Mouse (Mus musculus) forebrain, embryonic 15.5 days (tissue): Measurements from ENCODE around the gene Csnk1d. TPM values are rescaled to one million over a fixed set of nuclear protein-coding genes. Genes with fewer than 3 reads are reported as not detected.

Experiments used
- ATAC-seq: fragments of 200-750 bp; cut with Nextera tagmentation; replicated peaks from 2 replicates; pipeline ENCODE4 v1.8.0; 2017; ENCODE audit warnings: mild to moderate bottlenecking, moderate TSS enrichment, moderate library complexity
- H3K27ac ChIP-seq: fragments of 300-500 bp; sonication (generic); replicated peaks from 2 replicates; pipeline ENCODE4 v1.5.1; 2015; ENCODE audit warnings: mild to moderate bottlenecking, inconsistent platforms
- H3K27me3 ChIP-seq: fragments of 300-500 bp; sonication (generic); 2 replicates; pipeline ENCODE4 v1.6.1; 2015; ENCODE audit warnings: inconsistent platforms
- H3K36me3 ChIP-seq: fragments of 300-500 bp; sonication (generic); 2 replicates; pipeline ENCODE4 v1.6.1; 2015; ENCODE audit warnings: mild to moderate bottlenecking, inconsistent platforms
- H3K4me1 ChIP-seq: fragments of 300-500 bp; sonication (generic); 2 replicates; pipeline ENCODE4 v1.6.1; 2015; ENCODE audit warnings: inconsistent platforms
- H3K4me2 ChIP-seq: fragments of 300-500 bp; sonication (generic); replicated peaks from 2 replicates; pipeline ENCODE4 v1.6.1; 2015; ENCODE audit warnings: mild to moderate bottlenecking, inconsistent platforms
- H3K4me3 ChIP-seq: fragments of 300-500 bp; sonication (generic); 2 replicates; pipeline ENCODE4 v1.5.1; 2015; ENCODE audit warnings: mild to moderate bottlenecking, inconsistent platforms
- H3K9ac ChIP-seq: fragments of 300-500 bp; sonication (generic); replicated peaks from 2 replicates; pipeline ENCODE4 v1.6.1; 2015; ENCODE audit warnings: mild to moderate bottlenecking, inconsistent platforms
- H3K9me3 ChIP-seq: fragments of 300-500 bp; sonication (generic); 2 replicates; pipeline ENCODE4 v1.6.1; 2016; ENCODE audit warnings: inconsistent platforms
- WGBS: fragments of 180-500 bp; shearing (Covaris S2); methylation state at CpG from one replicate; pipeline ENCODE4 v1.1.7; 2015; ENCODE audit warnings: mixed read lengths; 5-methylcytosine and 5-hydroxymethylcytosine counted together
- polyA plus RNA-seq: library from polyadenylated mRNA; unstranded; fragments of >200 nt; fragmentation: Nextera tagmentation; extraction: Ambion mirVana; gene quantifications from 2 replicates; pipeline ENCODE4 v1.2.1, GENCODE M21; 2015

Csnk1d gene
- polyA plus RNA-seq, 1 experiment from 2014 or later: 157 TPM

DNA sequence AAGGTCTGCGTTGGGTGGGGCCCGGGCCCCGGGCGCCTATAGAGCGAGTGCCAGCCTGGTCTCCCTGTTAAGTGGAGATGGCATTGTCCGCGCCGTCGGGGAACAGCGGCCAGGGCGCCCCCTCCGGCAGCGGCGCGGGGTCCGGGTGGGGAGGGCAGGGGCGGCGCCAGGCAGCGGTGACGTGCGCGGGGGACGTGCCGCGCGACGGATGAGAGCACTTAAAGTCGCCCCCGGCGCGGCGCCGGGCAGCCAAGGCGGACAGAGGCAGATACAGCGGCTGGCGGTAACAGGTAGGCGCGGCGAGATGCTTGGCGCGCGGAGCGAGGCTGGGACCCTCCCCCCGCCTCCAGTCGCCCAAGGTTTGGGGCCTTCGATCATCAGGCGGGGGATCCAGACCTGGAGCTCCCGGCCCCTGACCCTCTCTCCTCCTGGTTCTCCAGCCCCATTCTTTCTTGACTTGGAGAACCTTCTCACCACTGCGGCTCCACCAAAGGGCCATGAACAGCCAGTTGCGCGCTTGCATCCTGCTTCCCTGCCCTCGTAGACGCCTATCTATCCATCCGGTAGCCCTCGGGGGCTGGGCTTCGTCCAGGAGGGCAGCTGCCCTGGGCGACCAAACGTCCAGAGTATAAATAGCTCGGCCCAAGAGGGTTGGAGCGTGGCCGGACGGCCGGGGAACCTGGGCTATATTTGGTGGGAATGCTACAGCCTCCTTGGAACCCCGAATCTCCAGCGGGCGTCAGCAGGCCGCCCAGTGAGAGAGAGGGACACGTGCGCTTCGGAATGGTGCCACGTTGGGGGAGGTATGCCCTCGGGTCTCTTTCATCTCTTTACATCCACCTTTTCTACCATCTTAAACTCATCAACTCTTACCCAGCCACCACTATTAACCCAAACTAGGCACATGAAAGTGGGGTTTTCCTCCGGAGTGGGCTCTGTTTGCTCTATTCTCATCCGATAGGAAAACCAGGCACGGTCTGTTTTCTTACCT lies 42.0 kb downstream of the Csnk1d start:
- 0 out of 2 replicates have a peak, but pooled peaks have one; percentile 10 for ATAC-seq

DNA sequence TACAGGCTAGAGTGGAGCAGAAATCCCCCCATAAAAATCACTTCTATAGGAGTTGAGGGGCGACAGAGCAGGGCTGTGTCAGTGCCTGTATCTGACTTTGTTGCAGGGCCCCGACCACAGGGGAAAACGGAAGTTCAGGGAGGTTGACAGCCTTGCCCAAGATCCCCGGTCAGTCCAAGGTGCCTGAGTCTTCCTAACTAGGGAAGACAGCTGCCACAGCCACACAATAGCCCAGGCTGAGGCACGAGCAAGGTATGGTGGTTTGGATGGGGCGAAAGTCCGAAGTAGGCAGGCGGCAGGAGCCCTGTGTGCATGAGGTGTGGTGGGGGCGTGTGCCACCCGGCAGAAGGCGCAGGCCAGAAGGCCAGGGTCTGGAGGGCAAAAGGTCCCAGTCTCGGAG lies 42.8 kb downstream of the Csnk1d start, which contains the start of gene Slc16a3:
Slc16a3 (plus strand) TSS at position 153 of the 400 bp plus-strand sequence.
- no peak within 1 kb of the TSS for H3K27ac ChIP-seq
- peak within 1 kb of the TSS; percentile 32; the same call in 1 of the 2 replicates for H3K9ac ChIP-seq
- WGBS: 41% methylated on average over 12 of the region's 12 CpGs
- ATAC-seq: no peak
- peak within 1 kb of the TSS; percentile 53 for H3K4me2 ChIP-seq
- no peaks in the 10 kb centered on the region for H3K36me3 ChIP-seq
- peaks cover 25% of the 10 kb centered on the region for H3K27me3 ChIP-seq
- H3K4me1 ChIP-seq: peaks cover 28% of the 10 kb centered on the region
- no peaks in the 10 kb centered on the region for H3K9me3 ChIP-seq
- H3K4me3 ChIP-seq: peak within 1 kb of the TSS; percentile 38

More for the DNA sequence above, 42.0 kb downstream of the Csnk1d start:
- H3K36me3 ChIP-seq: no peaks in the 10 kb centered on the region
- peaks cover 25% of the 10 kb centered on the region for H3K27me3 ChIP-seq
- 2% methylated on average over 75 of the region's 75 CpGs for WGBS
- no peaks in the 10 kb centered on the region for H3K9me3 ChIP-seq
- peak overlapping the region; percentile 53 for H3K4me2 ChIP-seq
- H3K4me3 ChIP-seq: peak overlapping the region; percentile 38
- peaks cover 28% of the 10 kb centered on the region for H3K4me1 ChIP-seq
- peak overlapping the region; percentile 32; the same call in 1 of the 2 replicates for H3K9ac ChIP-seq
- H3K27ac ChIP-seq: no peak overlapping the region

DNA sequence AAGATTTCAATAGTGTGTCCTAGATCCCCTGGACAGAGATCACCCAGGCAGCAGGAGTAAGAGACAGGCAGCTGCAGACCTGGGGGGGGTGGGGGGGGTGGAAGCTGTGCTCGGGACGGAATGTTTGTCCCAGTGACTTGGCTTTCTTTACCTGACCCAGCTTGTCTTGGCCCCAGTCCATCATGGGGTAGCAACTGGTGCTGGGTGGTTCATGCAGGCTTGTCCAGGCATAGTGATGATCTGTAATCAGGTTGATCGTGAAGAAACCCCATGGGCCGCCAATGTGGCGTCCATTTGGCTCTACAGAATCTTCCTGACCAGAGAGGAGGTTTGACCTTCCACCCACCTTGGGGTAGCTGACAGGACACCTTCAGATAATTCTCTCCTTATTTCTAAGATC lies 45.2 kb downstream of the Csnk1d start:
- no peak overlapping the region for H3K4me2 ChIP-seq
- peaks cover 25% of the 10 kb centered on the region for H3K27me3 ChIP-seq
- no peak overlapping the region for H3K4me3 ChIP-seq
- ATAC-seq: no peak
- no peak overlapping the region for H3K9ac ChIP-seq
- WGBS: 94% methylated on average over 5 of the region's 5 CpGs
- H3K36me3 ChIP-seq: no peaks in the 10 kb centered on the region
- peaks cover 18% of the 10 kb centered on the region for H3K4me1 ChIP-seq
- H3K27ac ChIP-seq: no peak overlapping the region
- H3K9me3 ChIP-seq: no peaks in the 10 kb centered on the region

DNA sequence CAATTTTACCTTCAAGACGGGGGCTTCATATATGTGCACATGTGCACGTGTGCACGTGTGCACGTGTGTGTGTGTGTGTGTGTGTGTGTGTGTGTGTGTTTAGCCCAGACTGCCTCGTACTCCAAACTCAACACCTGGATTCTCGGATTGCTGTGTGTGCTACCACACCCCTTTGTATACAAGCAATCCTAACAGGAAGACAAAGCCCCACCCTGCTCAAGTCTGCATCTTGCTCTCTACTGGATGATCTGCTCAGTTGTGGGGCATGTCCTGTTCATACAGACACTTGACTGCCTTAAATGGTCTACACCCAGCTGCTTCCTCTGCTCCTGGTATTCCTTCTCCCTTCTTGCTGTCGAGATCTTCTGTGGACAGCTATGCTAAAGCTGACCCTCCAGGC lies 45.9 kb downstream of the Csnk1d start:
- no peak for ATAC-seq
- H3K4me2 ChIP-seq: no peak overlapping the region
- H3K36me3 ChIP-seq: no peaks in the 10 kb centered on the region
- H3K4me3 ChIP-seq: no peak overlapping the region
- 83% methylated on average over 7 of the region's 7 CpGs for WGBS
- peaks cover 11% of the 10 kb centered on the region for H3K4me1 ChIP-seq
- H3K9me3 ChIP-seq: no peaks in the 10 kb centered on the region
- peaks cover 23% of the 10 kb centered on the region for H3K27me3 ChIP-seq
- H3K9ac ChIP-seq: no peak overlapping the region
- H3K27ac ChIP-seq: no peak overlapping the region

DNA sequence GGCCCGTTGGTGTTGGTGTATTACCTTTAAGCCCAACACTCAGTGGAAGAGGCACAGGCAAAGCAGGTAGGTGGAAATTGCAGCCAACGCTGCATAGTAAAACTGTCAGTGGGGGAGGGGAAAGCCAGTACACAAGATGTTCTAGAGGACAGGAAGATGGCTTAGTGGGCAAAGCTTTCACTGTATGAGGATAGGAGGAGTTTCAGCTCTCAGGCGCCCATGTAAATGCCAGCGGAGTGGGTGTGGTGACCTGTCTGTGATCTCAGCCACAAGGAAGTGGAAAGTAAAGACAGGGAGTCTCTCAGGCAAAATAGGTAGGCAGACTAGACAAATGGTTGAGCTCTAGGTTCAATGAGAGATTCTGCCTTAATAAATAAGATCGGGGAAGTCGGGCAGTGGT lies 50.2 kb downstream of the Csnk1d start:
- Histone ChIP-seq H3K9ac (no peak overlapping the region), H3K4me1 (no peaks in the 10 kb centered on the region), H3K4me2 (no peak overlapping the region), H3K27me3 (no peaks in the 10 kb centered on the region), H3K36me3 (no peaks in the 10 kb centered on the region), H3K27ac (no peak overlapping the region), H3K9me3 (no peaks in the 10 kb centered on the region), H3K4me3 (no peak overlapping the region)
- WGBS: 83% methylated on average over 6 of the region's 6 CpGs
- no peak for ATAC-seq

DNA sequence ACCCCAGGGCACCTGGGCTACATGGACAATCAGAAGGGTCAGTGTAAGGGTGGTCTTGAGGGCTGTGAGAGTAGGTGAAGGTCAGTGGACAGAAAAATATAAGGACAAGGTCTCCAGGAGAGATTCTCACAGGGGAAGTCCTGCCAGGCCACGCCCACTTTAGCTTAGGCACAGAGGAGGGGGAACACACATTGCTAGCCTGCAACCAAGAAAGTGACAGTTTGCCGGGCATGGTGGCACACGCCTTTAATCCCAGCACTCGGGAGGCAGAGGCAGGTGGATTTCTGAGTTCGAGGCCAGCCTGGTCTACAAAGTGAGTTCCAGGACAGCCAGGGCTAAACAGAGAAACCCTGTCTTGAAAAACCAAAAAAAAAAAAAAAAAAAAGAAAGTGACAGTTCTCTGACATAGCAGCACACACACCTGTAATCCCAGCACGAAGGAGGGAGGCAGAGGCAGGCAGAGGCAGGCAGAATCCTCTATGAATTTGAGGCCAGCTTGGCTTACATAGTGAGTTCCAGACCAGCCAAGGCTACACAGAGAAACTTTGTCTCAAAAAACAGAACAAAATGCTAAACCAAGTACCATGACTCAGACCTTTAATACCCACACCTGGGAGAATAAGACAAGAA lies 51.3 kb downstream of the Csnk1d start:
- no peak for ATAC-seq
- no peaks in the 10 kb centered on the region for H3K36me3 ChIP-seq
- H3K4me1 ChIP-seq: no peaks in the 10 kb centered on the region
- no peaks in the 10 kb centered on the region for H3K9me3 ChIP-seq
- no peak overlapping the region for H3K9ac ChIP-seq
- no peak overlapping the region for H3K4me3 ChIP-seq
- 76% methylated on average over 6 of the region's 6 CpGs for WGBS
- H3K27me3 ChIP-seq: no peaks in the 10 kb centered on the region
- no peak overlapping the region for H3K27ac ChIP-seq
- no peak overlapping the region for H3K4me2 ChIP-seq

DNA sequence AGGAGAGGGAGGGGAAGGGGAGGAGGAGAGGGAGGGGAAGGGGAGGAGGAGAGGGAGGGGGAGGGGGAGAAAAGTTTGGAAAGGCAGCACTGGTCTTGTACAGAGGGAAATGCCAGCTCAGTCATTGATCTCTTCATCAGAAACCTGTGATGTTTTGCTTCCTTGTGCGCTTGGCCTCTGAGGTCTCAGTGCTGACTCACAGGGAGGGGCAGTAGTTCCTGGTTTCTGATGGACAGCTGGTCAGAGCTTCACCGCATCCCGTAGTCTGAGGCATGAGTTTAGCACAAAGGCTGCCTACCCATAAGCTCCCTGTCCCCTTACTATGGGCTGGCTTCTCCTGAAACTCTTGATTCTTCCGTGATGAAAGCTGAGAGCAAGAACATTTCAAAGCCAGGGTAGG lies 52.3 kb downstream of the Csnk1d start:
- H3K27ac ChIP-seq: no peak overlapping the region
- no peaks in the 10 kb centered on the region for H3K36me3 ChIP-seq
- H3K4me2 ChIP-seq: no peak overlapping the region
- no peak for ATAC-seq
- WGBS: 62% methylated on average over 4 of the region's 4 CpGs
- H3K9me3 ChIP-seq: no peaks in the 10 kb centered on the region
- H3K4me1 ChIP-seq: no peaks in the 10 kb centered on the region
- no peak overlapping the region for H3K9ac ChIP-seq
- H3K4me3 ChIP-seq: no peak overlapping the region
- H3K27me3 ChIP-seq: no peaks in the 10 kb centered on the region

DNA sequence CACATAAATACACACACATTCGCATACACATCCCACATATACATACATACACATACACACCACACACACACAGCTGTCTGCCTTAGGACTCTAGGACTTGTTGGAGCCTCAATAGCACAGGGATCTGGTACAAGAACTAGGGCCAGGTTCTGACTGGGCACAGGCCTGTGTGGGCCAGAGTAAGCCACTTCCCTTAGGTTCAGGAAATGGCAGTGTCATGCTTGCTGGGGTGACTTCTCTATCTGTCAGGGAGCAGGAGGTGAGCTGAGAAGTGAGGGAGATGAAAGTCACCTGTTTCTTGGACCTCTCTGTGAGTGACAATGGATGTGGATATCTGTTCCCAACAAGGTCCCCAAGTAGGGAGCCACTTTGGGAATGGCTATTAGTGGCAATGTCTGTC lies 53.2 kb downstream of the Csnk1d start:
- no peak overlapping the region for H3K27ac ChIP-seq
- ATAC-seq: no peak
- H3K36me3 ChIP-seq: no peaks in the 10 kb centered on the region
- H3K9me3 ChIP-seq: no peaks in the 10 kb centered on the region
- no peak overlapping the region for H3K4me3 ChIP-seq
- 0 out of 2 replicates have a peak, but pooled peaks cover 2% of the 10 kb centered on the region for H3K4me1 ChIP-seq
- H3K9ac ChIP-seq: no peak overlapping the region
- no peaks in the 10 kb centered on the region for H3K27me3 ChIP-seq
- no peak overlapping the region for H3K4me2 ChIP-seq
- WGBS: 92% methylated on average over 1 of the region's 1 CpGs

DNA sequence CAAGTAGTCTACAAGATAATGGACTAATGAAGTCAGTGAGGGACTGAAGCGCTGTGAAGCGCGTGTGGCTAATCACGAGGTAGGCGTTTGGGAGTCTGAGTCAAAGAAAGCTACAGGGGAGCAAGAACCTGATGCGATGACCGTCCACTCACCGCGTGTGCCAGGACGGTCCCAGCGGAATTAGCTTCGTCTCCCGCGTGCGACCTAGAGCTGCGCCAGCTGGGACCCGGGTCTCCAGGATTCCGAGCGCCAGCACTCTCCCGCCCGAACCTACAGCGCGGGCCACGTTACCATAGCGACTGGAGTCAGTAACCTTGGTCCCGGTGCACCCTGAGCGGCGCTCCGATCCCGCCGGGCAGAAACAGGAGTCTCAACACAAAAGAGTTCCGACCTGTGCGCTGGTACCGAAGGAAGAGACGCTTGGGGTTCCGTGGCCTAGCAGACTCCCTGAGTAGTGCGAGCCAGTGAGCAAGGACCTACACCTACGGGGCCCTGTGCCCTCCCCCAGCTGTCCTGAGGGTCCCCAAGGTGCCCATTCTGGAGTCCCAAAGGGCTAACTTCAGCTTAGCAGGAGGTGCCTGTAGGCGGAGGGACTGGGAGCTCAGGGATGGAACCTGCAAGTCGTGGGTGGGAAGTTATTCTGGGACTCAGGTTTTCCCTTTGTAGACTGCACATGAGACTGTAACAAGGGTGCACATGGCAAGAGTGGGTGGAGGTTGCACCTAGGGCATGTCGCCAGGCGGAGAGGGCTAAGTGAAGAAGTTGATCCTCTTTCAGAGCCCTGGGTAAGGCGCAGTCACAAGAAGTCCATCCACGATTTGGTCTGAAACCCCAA lies 58.3 kb downstream of the Csnk1d start, which contains the start of gene Ccdc57:
Ccdc57 (minus strand) TSS at position 309 of the 835 bp plus-strand sequence.
- no peaks in the 10 kb centered on the region for H3K9me3 ChIP-seq
- H3K27ac ChIP-seq: 0 out of 2 replicates have a peak within 1 kb of the TSS, but pooled peaks have one; percentile 53

DNA sequence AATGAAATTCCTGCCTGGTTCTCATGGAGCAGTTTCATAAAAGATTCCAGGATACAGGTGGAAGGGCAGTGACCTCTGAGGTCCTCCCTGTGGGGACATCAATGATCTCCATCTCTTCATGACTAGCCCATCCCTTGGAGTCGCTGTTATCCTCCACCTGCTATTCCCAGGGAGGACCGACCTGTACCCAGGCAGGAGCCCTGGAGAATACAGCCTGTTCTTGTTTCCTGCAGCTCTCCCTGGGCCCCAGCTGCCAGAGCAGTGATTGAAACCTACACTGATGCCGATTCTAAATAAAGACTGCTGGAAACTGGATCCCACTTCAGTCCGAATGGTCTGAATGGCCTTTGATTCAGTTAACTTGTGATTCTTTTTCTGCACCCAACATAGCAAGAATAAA lies 59.7 kb downstream of the Csnk1d start:
- H3K4me1 ChIP-seq: peaks cover 10% of the 10 kb centered on the region; the same call in 1 of the 2 replicates
- no peak for ATAC-seq
- no peaks in the 10 kb centered on the region for H3K9me3 ChIP-seq
- 0 out of 2 replicates have a peak overlapping the region, but pooled peaks have one; percentile 8 for H3K4me2 ChIP-seq
- no peaks in the 10 kb centered on the region for H3K27me3 ChIP-seq
- no peaks in the 10 kb centered on the region for H3K36me3 ChIP-seq
- 91% methylated on average over 4 of the region's 4 CpGs for WGBS
- H3K27ac ChIP-seq: no peak overlapping the region
- H3K9ac ChIP-seq: no peak overlapping the region
- H3K4me3 ChIP-seq: no peak overlapping the region

More for the DNA sequence above, 58.3 kb downstream of the Csnk1d start, which contains the start of gene Ccdc57:
- peak; percentile 96 for ATAC-seq
- Histone ChIP-seq H3K4me3 (peak within 1 kb of the TSS; percentile 85), H3K9ac (peak within 1 kb of the TSS; percentile 75), H3K36me3 (no peaks in the 10 kb centered on the region), H3K4me1 (peaks cover 10% of the 10 kb centered on the region; the same call in 1 of the 2 replicates), H3K27me3 (no peaks in the 10 kb centered on the region), H3K4me2 (peak within 1 kb of the TSS; percentile 60)
- 10% methylated on average over 44 of the region's 44 CpGs for WGBS

DNA sequence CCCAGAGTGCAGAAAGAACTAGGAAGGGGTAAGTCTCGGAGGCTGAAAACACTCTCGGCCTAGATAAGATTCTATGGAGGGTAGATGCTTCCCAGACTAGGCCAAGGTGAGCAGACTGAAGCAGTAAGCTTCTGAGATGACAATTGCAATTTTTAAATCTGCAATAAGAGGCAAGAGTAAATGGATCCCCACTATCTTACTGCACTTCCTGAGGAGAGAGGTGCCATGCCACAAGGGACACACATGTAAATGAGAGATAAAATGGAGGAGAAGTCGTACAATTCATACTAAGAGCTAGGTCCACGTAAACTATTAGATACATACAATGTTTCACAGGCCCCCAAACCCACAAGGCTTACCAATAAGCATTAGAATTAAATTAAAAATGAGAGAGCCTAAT lies 62.7 kb downstream of the Csnk1d start:
- H3K4me1 ChIP-seq: peaks cover 10% of the 10 kb centered on the region; the same call in 1 of the 2 replicates
- no peak overlapping the region for H3K4me2 ChIP-seq
- 90% methylated on average over 4 of the region's 4 CpGs for WGBS
- no peak overlapping the region for H3K9ac ChIP-seq
- H3K4me3 ChIP-seq: no peak overlapping the region
- no peaks in the 10 kb centered on the region for H3K27me3 ChIP-seq
- no peaks in the 10 kb centered on the region for H3K36me3 ChIP-seq
- no peak overlapping the region for H3K27ac ChIP-seq
- no peaks in the 10 kb centered on the region for H3K9me3 ChIP-seq
- no peak for ATAC-seq
